Mouse (Mus musculus) gastrocnemius, postnatal 36 days (tissue): Measurements from ENCODE around the gene H2-M5. TPM values are rescaled to one million over a fixed set of nuclear protein-coding genes. Genes with fewer than 3 reads are reported as not detected.
"Not testable (repeated sequence)": the region's sequence is repeated elsewhere in the genome, so short reads cannot be mapped to it uniquely, and the experiment has no call there.

Experiments used
- DNase-seq, 2 experiments: peaks; one replicate each; pipeline ENCODE4 v3.0.0; 2022
- intact Hi-C: fragments of 180-260 bp; cut with DNase I; formaldehyde crosslinking; loops from one replicate; pipeline ENCODE4 v1.15.1; 2025
- long read RNA-seq, 2 experiments: library from polyadenylated mRNA; stranded (forward); transcript quantifications; one replicate each; pipeline ENCODE4 v2.0.0; 2021
- total RNA-seq, 2 experiments: library from RNA; stranded (reverse); gene quantifications; 2 replicates each; pipeline ENCODE4 v1.2.3; 2021

Gene H2-M5
- under 1 TPM in 1 of 2 experiments, not detected in 1; 0.10 TPM for total RNA-seq
- long read RNA-seq, experiment 1: 0 reads
- long read RNA-seq, experiment 2: 0 reads

GRCm38 (mm10) chr17:36989437-36989836, at the start of gene H2-M5:
Gene H2-M5, minus strand, starts transcription at chr17:36989537.
- DNase-seq: no peak
- intact Hi-C loops: no loop called here

GRCm38 (mm10) chr17:37029162-37029561, 39.8 kb upstream of the H2-M5 start:
- intact Hi-C loops: no loop called here

GRCm38 (mm10) chr17:37028683-37029120, 39.4 kb upstream of the H2-M5 start:
- DNase-seq: peak; percentile 80
- intact Hi-C loops: no loop called here

More at GRCm38 (mm10) chr17:37029162-37029561, 39.8 kb upstream of the H2-M5 start:
- DNase-seq: no peak

- intact Hi-C loops: no loop called here
- no peak for DNase-seq
Observed at GRCm38 (mm10) chr17:37028212-37028611, 38.9 kb upstream of the H2-M5 start.

- DNase-seq: no peak
Observed at GRCm38 (mm10) chr17:37027486-37027885, 38.1 kb upstream of the H2-M5 start.

GRCm38 (mm10) chr17:37026425-37026824, 37.1 kb upstream of the H2-M5 start:
- intact Hi-C loops: no loop called here
- no peak for DNase-seq

More at GRCm38 (mm10) chr17:37027486-37027885, 38.1 kb upstream of the H2-M5 start:
- intact Hi-C loops: no loop called here

GRCm38 (mm10) chr17:37022628-37023576, 33.6 kb upstream of the H2-M5 start, which contains the start of gene Mog:
Gene Mog, minus strand, starts transcription at chr17:37023398.
- intact Hi-C loops: no loop called here
- DNase-seq: no peak

- intact Hi-C loops, DNase-seq: not testable (repeated sequence)
Observed at GRCm38 (mm10) chr17:37019242-37019641, 29.9 kb upstream of the H2-M5 start.

- DNase-seq: no peak
- intact Hi-C loops: no loop called here
Observed at GRCm38 (mm10) chr17:37018328-37018727, 29.0 kb upstream of the H2-M5 start.

- intact Hi-C loops: no loop called here
Observed at GRCm38 (mm10) chr17:37016333-37016732, 27.0 kb upstream of the H2-M5 start.

GRCm38 (mm10) chr17:37012141-37012540, 22.8 kb upstream of the H2-M5 start:
- no peak for DNase-seq
- intact Hi-C loops: no loop called here

More at GRCm38 (mm10) chr17:37016333-37016732, 27.0 kb upstream of the H2-M5 start:
- no peak for DNase-seq

GRCm38 (mm10) chr17:37011719-37012118, 22.4 kb upstream of the H2-M5 start:
- intact Hi-C loops: no loop called here
- DNase-seq: no peak

- intact Hi-C loops: no loop called here
- no peak for DNase-seq
Observed at GRCm38 (mm10) chr17:37009460-37010042, 20.2 kb upstream of the H2-M5 start.

GRCm38 (mm10) chr17:37008161-37008560, 18.8 kb upstream of the H2-M5 start:
- DNase-seq: no peak
- intact Hi-C loops: no loop called here

GRCm38 (mm10) chr17:37003366-37003765, 14.0 kb upstream of the H2-M5 start:
- intact Hi-C loops: no loop called here
- DNase-seq: no peak

- intact Hi-C loops: no loop called here
- DNase-seq: peak; percentile 6 to 18
Observed at GRCm38 (mm10) chr17:37002364-37003330, 13.3 kb upstream of the H2-M5 start.

GRCm38 (mm10) chr17:37000863-37001262, 11.5 kb upstream of the H2-M5 start, which contains the start of gene Zfp57:
Gene Zfp57, plus strand, starts transcription at chr17:37001163.
- intact Hi-C loops: no loop called here
- no peak for DNase-seq

- intact Hi-C loops: loop anchor here (5.0 kb wide), 1 partner anchor 86 kb away; no protein-coding TSS in a partner anchor
- DNase-seq: no peak
Observed at GRCm38 (mm10) chr17:36998477-36998876, 9.1 kb upstream of the H2-M5 start.

GRCm38 (mm10) chr17:36997033-36997735, 7.8 kb upstream of the H2-M5 start:
- DNase-seq: peak; percentile 50 to 66
- intact Hi-C loops: loop anchor here (5.0 kb wide), 1 partner anchor 85 kb away; no protein-coding TSS in a partner anchor
